Mouse (Mus musculus) adrenal gland, postnatal 25 days (tissue): ENCODE data around the gene Axin1. TPM values are rescaled to one million over a fixed set of nuclear protein-coding genes. Genes with fewer than 3 reads are reported as not detected.
A peak's percentile ranks its signal among the peaks of the same experiment; 100 is the strongest.

Experiments
- DNase-seq: peaks from one replicate; pipeline ENCODE4 v3.0.0; 2021; ENCODE audit warnings: mixed read lengths
- total RNA-seq: library from RNA; stranded (reverse); gene quantifications from 2 replicates; pipeline ENCODE4 v1.2.3, GENCODE M21; 2021

Axin1 gene
- total RNA-seq, 1 experiment from 2014 or later, result 42.6 TPM

DNA sequence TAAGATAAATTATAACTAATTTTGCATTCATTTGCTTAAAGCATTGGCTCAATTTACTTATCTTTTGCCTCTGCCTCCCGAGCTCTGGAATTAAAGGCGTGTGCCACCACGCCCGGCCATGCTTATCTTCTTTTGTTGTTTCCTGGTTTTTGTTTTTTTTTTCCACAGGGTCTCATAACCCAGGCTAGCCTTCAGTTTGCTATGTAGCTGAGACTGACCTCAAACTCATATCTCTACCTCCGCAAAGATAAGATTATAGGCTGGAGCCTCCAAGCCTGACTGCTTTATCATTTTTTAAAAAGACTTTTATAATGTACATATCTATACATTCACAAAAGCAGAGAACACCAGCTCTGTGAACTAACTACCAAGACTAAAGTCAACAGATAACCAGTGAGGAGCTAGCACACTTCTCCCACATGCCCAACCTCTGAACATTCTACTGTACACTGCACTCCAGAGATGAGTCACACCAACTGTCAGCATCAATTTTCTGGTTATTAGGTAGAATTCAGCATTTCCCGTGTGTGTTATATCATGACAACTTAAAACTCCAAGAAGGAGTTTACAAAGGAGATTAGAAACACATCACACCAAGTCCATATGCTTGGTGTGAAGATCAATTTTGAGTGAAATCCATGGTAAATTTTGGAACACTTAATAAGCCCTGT, 101.8 kb downstream of the Axin1 start:
- no peak for DNase-seq

DNA sequence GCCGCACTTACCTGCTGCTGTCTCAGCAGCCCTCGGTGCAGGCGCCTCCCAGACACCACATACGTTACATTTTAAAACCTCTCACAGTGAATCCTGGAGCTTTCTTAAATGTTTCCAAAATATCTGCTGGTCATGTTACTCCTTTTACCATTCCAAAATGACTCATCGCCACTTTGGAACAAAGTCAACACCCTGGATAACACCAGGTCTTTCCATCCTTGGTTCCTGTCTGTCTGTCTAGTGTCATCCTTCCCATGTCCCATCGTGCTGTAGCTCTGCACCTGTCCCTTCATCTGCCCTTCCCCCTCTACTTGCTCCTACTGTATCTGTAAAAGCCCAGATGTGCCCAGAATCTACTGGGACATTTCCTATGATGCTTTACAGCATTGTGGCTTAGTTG, 102.5 kb downstream of the Axin1 start:
- DNase-seq, result no peak

DNA sequence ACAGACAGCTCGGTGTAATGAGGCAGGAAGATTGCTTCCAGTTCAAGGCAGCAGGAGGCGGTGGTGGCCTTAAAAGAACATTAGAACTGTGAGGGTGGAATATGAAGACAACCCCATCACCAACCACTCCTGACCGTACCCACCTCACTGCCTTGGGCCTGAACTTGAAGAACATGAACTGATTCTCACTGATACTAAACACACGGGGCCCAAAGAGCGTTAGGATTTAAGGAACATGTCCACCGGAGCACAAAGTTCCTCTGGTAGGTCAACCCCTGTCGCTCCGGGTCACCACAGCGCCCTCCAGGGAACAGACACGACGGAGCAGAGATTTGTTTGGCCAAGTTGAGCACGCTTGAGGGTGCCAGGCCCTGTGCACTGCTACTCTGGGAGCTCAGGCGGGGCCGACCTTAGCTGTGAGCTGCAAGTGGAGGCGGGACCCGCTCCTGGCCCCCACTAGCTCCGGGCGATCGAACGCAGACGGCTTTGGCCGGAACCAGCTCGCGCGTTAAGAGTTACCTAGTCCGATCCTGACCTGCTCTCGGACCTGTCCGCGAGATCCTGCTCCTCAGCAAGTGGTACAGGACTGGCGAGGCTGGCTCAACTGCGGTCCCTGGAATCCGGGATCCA, 105.1 kb downstream of the Axin1 start:
- DNase-seq, result peak; percentile 71

DNA sequence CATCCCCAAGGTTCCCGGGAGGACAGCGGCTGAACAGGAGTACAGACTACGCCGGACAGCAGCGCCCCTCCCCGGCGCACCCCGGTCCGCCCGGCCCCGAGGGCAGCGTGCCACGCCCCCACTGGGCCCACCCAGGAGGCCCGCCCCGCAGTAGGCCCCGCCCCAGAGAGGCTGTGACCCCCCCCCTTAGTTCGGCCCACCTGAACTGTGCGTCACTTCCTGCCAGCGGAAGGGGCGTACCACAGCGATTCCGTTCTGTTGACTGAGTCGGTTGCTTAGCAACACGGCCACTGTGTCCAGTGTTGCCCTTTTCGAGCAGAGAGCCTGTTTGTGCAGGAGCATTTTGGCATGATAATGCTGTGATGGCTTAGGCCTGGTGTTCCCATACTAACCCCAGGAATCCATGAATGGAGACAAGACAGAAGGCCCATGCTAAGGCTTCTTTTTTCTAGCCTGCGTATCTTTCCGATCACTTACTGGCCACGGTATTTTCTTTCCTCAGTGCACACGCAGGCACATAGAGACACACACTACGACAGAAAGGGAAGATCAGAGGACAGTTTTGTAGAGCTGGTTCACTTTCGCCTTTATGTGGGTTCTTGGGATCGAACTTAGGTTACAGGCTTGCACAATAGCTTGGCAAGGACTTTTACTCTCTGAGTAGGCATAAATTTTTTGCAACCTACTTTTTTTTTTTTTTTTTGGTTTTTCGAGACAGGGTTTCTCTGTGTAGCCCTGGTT, 105.8 kb downstream of the Axin1 start, which contains the start of gene Fam234a:
TSS of gene Fam234a (minus strand) at position 142 of the 741 bp plus-strand sequence.
- peak; percentile 97 for DNase-seq

Other genes starting within 250 kb of the Axin1 start
- gene Rab40c, start 219.0 kb upstream of the Axin1 start, total RNA-seq, result 33.0 and 36.9 TPM in 2 replicates
- gene Pigq, start 193.8 kb upstream of the Axin1 start, total RNA-seq, result 110 and 113 TPM in 2 replicates
- not detected in 2 replicates for gene Nhlrc4, start 193.7 kb upstream of the Axin1 start, total RNA-seq
- gene A930017K11Rik, start 186.1 kb upstream of the Axin1 start, total RNA-seq, result not detected in 2 replicates
- 22.8 and 24.5 TPM in 2 replicates for gene Capn15, start 152.9 kb upstream of the Axin1 start, total RNA-seq
- 22.7 and 25.2 TPM in 2 replicates for gene Rab11fip3, start 69.1 kb upstream of the Axin1 start, total RNA-seq
- 18.5 and 22.6 TPM in 2 replicates for gene Decr2, start 48.4 kb upstream of the Axin1 start, total RNA-seq
- 2.0 and 4.5 TPM in 2 replicates for gene Nme4, start 43.1 kb upstream of the Axin1 start, total RNA-seq
- gene Tmem8, start 25.4 kb upstream of the Axin1 start, total RNA-seq, result 8.6 and 10.8 TPM in 2 replicates
- gene Mrpl28, start 15.2 kb upstream of the Axin1 start, total RNA-seq, result 80.3 and 83.4 TPM in 2 replicates
- 1.6 and 2.3 TPM in 2 replicates for gene Pdia2, start 60.4 kb downstream of the Axin1 start, total RNA-seq
- 39.5 and 57.6 TPM in 2 replicates for gene Rgs11, start 64.3 kb downstream of the Axin1 start, total RNA-seq
- gene Arhgdig, start 69.1 kb downstream of the Axin1 start, total RNA-seq, result 7.5 and 7.7 TPM in 2 replicates
- 97.5 and 119 TPM in 2 replicates for gene Fam234a, start 105.6 kb downstream of the Axin1 start, total RNA-seq
- 73.2 and 77.1 TPM in 2 replicates for gene Luc7l, start 114.2 kb downstream of the Axin1 start, total RNA-seq